Mouse (Mus musculus) ES-CJ7 (cell line): Measurements from ENCODE around the gene Rnaseh2c.

Experiments used
- DNase-seq: peaks from one replicate; pipeline ENCODE4 v3.0.0; 2011; ENCODE audit warnings: low read depth, low spot score

Rnaseh2c gene

GRCm38 (mm10) chr19:5601752-5602541, at the start of gene Rnaseh2c:
Gene Rnaseh2c, plus strand, starts transcription at chr19:5601873.
- DNase-seq: peak; percentile 88

- no peak for DNase-seq
These were observed 47.9 kb upstream of the Rnaseh2c start for GRCm38 (mm10) chr19:5553802-5554201.

GRCm38 (mm10) chr19:5554212-5554611, 47.5 kb upstream of the Rnaseh2c start:
- no peak for DNase-seq

- DNase-seq: no peak
These were observed 43.5 kb upstream of the Rnaseh2c start for GRCm38 (mm10) chr19:5558169-5558568.

GRCm38 (mm10) chr19:5558770-5559169, 42.9 kb upstream of the Rnaseh2c start:
- no peak for DNase-seq

GRCm38 (mm10) chr19:5559229-5559628, 42.4 kb upstream of the Rnaseh2c start:
- no peak for DNase-seq

GRCm38 (mm10) chr19:5559631-5560456, 41.8 kb upstream of the Rnaseh2c start:
- no peak for DNase-seq

GRCm38 (mm10) chr19:5560457-5561041, 41.1 kb upstream of the Rnaseh2c start, which contains the start of gene Ovol1:
Gene Ovol1, minus strand, starts transcription at chr19:5560646.
- DNase-seq: no peak

- DNase-seq: no peak
These were observed 40.4 kb upstream of the Rnaseh2c start for GRCm38 (mm10) chr19:5561252-5561790.

DNA sequence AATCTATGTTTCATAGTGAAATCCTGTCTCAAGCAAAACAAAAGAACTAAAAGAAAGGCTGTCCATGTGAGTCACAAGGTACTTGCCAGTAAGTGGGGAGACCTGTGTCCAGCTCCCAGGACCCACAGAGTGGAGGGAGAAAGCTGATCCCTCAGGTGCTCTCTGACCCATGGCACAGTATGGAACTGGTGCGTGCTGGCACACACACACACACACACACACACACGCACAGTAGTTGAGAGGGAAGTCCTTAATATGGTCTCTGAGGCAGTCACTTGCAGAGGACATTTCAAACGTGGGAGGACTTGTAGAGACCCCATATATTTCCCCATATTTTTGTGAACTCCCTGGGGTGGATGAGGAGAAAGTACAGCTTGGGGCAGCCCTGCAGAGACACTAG, 39.8 kb upstream of the Rnaseh2c start:
- no peak for DNase-seq

- no peak for DNase-seq
These were observed 38.9 kb upstream of the Rnaseh2c start for GRCm38 (mm10) chr19:5562776-5563175.

DNA sequence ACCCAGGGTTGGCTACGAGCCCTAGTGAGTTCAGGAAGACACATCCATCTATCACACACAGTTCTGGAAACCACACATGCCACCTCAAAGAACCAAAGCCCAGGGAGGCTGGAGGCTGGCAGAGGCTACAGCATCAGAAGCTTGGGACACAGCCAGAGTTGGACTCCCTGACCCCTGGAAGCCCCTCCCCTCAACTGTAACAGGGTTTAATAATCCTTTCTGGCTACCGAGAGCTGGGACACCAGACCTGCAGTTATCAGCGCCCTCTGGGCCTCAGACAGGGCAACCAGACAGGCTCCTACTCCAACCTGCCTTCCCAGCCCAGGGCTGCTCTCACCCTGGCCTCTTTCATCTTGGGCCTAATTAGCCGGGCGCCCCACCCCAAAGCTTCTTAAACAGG, 35.4 kb upstream of the Rnaseh2c start:
- DNase-seq: no peak

DNA sequence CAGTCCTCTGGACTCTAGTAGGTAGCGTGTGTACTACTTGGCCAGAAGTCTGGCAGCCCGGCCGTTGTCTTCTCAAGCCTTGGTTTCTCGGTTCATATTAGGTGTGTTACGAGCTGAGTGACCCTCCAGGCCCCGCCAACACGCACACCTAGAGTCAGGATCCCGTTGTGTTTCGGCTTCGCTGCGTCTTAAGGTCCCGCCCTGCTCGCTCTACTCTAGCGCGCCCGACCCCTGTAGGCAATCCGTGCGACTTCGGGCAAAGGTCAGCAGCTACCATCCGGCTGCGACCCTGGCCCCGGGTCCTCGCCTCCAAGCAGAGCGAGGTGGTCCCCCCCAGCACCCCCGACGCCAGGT, 34.5 kb upstream of the Rnaseh2c start:
- DNase-seq: peak; percentile 63

DNA sequence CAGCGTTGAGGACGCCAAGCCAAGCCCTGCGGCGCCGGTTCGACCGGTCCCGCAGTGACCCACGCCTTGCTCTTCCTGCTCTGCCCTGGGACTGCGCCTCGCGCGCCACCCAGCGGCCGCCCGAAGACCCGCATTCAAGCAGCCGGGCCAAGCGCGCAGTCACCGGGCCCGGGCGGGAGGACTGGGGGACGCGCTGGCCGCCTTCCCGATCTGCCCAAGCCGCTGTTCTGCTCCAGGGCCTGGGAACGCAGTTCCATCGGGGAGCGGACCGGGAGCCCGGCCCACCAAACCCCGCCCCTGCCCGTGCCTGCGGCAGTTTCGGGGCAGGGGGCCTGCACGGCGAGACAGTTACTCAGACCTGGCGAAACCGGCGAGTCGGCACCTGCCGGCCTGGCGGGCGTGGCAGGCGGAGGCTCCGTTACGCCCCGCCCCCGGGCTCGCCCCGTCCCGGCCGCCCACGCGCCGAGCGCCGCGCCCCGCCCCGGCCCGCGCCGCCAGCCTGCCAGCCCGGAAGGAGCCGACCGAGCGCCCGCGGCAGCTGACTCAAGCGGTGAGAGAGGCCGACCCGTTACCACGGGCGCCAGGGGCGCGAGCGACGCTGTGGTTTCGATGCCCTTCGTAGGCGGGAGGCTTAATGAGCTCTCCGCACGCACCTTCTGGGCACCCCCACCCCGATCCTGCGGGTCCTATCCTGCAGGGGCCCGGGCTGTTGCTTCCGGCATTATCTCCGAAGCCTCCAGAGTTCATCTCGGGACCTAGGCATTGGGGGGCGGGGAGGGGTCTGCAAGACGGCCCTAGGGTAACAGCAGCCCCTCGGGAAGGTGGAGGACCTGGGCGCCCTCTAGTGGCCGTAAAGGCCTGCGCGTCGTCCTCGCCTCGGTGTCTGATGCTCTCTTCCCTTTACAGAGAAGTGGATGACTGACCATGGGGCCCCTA, 33.9 kb upstream of the Rnaseh2c start, which contains the start of gene Ap5b1:
Gene Ap5b1 (plus strand): TSS at position 492 of the 936 bp plus-strand sequence.
- peak; percentile 88 for DNase-seq

DNA sequence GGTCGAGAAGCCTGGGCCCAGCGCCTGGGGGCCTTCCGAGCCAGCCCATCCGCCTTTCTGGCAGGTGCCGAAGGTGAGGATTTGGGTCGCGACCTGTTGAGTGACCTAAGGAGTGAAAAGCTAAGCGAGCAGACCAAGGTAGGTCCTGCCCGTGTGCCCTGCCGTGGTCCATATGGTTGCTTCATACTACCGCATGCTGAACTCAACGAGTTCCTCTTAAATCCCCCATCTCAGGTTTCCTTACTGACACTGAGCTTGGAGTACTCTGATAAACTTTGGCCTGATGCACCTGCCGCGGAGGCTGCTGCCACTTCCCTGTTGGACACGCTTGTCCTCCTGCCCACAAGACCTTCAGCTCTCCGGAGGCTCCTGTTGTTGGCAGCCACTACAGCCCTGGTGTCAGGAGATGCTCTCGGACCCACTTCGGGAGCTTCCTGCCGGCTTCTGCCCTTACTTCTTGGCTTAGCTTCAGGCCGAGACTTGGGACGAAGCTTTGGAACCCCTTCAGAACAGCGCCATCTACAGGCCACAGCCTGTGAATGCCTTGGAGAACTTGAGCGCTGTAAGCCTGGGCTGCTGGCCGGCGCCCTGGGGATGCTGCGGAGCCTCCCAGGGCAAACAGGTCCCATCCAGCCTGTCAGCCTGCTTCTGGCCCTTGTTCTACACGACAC, 33.1 kb upstream of the Rnaseh2c start:
- peak; percentile 93 for DNase-seq

- DNase-seq: no peak
These were observed 32.2 kb upstream of the Rnaseh2c start for GRCm38 (mm10) chr19:5569521-5569920.

GRCm38 (mm10) chr19:5570353-5571246, 31.1 kb upstream of the Rnaseh2c start:
- DNase-seq: no peak

DNA sequence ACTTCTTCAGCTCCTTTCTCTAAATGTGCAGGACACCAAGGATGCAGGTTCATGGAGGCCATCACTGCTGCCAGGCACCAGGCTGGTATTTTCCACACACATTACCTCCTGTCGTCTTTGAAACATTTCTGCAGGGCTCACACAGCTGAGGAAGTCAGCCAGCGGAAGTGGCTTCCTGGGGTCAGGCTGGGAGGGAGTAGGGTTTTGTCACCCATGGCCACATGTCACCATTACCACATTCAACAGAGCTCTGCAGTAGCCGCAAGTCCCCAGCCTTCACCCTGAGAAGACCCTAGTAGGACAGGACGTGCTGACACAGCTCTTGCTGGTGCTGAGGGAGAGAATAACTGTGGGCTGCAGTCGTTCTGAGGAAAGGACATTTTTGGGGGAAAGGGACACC, 29.8 kb upstream of the Rnaseh2c start:
- no peak for DNase-seq
